Mouse (Mus musculus): Measurements from ENCODE around the gene Entpd1.
"Not testable (repeated sequence)": the region's sequence is repeated elsewhere in the genome, so short reads cannot be mapped to it uniquely, and the experiment has no call there.

Entpd1 gene

GRCm38 (mm10) chr19:40611830-40612506, at the start of gene Entpd1, which contains the start of gene Tctn3:
TSS of gene Entpd1 (plus strand) at chr19:40612366.
TSS of gene Tctn3 (minus strand) at chr19:40612233.
- peak; percentile 98 for DNase-seq

DNA sequence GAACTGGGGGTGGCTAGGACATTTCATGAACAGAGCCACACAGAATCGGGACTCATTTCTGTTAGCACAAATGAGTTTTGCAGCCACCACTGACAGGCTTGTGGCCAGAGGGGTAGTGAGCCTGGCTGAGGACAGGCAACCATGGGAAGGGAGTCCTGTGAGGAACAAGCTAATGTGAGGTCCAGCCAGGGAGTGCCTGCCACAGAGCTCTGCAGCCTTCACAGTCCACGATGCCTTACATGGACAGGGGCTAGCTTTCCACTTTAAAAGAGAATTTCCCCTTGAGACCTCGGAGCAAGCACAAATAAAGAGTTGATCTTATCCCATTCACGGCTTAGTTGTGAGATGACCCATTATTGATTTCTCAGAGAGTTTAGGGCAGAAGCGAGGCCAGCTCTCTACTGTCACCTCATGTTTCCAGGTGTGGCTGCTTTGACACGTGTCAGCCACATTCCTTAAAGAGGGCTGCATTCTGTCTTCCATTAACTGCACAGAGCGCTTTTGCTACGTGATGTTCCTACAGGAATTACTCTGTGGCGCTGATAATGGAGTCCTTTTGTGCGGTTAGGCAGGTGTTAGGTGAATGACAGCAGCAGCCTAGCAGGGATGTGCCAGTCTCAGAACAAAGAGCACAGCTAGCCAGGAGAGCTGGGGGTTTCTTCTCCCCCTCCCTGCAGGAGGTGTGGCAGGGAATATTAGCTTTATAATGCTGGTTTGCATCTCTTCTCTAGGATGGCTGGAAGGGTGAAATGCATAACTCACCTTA, 48.1 kb upstream of the Entpd1 start:
- DNase-seq = no peak

DNA sequence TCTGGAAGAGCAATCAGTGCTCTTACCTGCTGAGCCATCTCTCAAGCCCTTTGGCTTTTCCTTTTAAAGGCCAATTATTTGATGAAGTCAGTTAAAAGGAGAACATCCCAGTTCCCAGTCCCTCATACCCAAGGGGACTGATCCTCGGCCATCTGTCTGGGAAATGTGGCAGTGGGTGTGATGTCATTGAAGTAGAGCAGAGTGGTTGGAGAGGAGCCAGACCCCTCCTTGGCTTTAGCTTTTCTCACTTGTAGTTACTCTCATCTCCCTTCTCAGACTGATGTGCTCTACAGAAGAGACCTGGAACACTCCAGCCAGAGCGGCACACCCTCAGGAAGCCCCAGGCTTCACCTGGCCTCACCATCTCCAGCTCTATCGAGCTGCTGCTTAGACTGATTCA, 44.5 kb upstream of the Entpd1 start:
- DNase-seq = no peak

DNA sequence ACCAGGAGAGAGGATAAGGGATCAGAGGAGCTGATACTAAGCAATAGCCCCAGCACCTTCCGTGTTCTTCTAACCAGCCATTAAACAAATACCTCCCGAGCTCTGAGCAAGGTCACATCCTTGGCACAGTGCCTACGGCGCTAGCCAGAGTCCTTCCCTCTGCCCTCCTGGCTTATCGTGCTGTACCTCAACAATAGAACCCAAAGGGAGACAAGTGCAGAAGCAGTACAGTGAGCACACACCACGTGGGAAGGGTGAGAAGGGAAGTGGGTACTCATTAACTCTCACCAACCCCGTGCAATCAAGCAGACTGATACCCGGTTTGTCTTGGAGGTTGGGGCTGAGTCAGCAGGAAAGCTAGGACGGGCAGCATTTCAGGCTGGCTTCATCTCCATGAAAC, 41.4 kb upstream of the Entpd1 start:
- DNase-seq = no peak

DNA sequence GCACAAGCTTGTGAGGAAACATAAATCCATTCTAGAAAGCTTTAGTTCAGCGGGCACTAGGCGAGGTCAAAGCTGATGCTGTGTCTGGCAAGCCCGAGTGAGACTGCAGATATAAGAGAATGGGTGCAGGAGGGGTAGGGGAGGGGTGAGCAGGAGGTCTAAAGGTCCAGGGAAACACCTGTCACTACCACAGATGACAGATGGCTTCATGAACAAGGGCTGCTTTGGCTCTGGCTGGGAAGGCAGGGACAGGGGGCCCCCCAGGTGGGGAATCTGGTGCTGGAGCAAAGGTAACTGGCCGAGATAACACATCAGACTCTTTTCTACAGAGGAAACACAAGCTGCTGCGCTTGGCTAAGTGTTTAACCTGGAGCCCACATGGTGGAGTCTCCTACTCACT, 36.7 kb upstream of the Entpd1 start:
- DNase-seq = no peak

DNA sequence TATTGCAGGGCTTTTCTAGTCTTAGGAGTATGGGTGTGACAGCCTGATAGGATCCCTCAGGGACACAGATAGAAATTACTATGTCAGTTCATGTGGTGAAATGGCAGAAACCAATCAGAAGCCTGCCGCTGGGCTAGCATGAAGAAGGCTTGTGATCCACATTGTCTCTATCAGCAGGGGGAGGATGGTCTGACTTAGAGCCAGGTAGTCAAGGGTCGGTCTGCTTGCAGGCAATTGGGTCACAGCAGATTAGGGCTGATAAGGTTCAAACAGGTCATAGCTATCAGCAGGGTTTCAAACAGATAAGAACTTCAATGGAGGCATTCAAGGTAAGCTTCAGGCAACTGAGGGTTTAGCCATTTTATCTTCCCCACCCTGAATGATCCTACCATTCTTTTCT, 31.3 kb upstream of the Entpd1 start:
- DNase-seq = no peak

GRCm38 (mm10) chr19:40581662-40582061, 30.5 kb upstream of the Entpd1 start:
- no peak for DNase-seq

DNA sequence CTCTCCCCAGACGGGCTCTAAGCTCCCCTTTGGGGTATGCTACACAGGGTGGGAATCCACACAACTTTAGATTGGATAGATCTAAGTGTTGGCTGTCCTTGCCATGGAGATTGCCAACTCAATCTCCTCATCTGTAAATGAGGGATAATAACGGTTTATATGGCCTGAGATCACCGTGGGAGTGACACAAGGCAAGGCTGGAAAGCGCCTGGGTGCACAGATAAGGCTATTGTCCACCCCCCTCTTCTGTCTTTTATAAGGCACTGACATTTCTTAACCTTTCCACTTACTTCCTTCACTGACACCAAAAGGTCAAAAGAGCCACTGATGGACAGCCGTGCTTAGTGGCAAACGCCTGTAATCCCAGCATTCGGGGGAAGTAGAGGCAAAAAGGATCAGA, 25.3 kb upstream of the Entpd1 start:
- DNase-seq = no peak

DNA sequence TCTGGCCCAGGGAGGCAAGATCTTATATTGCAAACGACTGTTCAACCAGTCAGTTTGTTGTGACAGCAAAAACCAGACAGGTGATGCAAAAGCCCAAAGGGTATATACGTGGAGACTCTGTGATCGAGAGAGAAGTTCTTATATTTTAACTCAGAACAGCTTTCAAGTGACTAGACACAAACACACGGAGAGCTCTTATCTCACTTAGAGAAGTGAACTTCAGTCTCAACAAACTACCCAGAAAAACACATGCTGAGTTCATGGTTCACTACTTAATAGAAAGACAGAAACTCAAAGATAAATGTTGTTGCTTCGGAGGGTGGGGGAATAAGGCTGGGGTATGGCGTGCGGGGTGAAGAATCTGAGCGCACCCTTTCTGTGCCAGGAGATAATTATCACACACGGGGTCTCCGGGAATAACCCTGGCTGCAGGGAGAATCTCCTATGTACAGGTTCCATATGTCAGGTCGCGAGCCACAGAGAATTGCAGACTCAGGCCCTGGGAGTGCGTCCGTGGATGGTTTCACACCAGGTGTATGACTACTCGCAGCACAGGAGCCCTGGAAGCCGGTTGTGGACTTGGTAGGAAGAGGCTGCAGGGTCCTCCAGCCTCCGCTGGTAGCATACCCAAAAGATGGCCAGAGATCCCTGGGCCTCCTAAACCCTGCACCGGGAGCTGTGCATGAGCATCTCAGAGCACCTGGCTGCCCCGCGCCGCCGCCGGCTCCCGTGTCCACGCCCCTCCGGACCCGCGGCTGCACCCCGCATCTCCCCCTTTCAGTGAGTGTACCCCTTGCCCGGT, 24.5 kb upstream of the Entpd1 start:
- DNase-seq = no peak

- DNase-seq = peak; percentile 94
Observed at GRCm38 (mm10) chr19:40588293-40588654, 23.9 kb upstream of the Entpd1 start, which contains the start of gene Aldh18a1. TSS of gene Aldh18a1 (minus strand) at chr19:40588463.

- DNase-seq = peak; percentile 95
Observed at GRCm38 (mm10) chr19:40588847-40589529, 23.2 kb upstream of the Entpd1 start.

DNA sequence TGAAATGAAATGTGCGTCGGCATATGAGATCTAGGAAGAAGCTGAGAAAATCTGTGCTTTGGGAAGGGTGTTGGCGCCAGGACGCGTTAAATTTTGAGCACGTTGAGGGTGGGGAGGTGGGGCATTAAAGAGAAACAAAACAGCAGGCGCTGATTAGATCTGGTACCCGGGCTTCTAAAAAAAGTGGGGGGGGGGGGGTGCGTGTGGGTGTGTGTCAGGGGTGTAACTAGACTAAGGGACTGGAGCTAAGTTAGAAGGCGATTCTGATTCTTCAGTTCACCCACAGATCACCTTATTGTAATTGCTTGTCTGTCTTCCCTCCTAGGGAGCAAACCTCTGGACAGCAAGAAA, 22.7 kb upstream of the Entpd1 start:
- no peak for DNase-seq

- no peak for DNase-seq
Observed at GRCm38 (mm10) chr19:40595231-40595630, 16.9 kb upstream of the Entpd1 start.

DNA sequence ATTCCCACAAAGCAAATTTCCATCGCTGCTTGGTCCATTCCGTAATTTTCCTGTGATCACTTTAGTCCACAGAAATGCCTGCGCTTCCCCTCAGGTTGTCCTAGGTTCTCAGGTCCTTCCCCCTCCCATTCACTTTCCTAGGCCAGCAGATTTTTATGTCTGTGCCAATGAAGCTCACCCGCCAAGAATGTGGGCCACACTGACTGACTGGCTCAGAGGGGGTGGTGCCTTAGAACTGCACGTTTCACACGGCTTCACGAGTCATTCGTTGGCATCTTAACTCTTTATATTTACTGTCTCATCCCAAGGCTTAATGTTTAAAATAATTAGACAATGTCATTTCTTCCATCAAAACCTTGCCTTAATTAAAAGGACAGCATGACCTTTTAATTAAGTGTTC, 16.3 kb upstream of the Entpd1 start:
- DNase-seq = no peak

- not testable (repeated sequence) for DNase-seq
Observed at GRCm38 (mm10) chr19:40600846-40601245, 11.3 kb upstream of the Entpd1 start.

- DNase-seq = no peak
Observed at GRCm38 (mm10) chr19:40601870-40602269, 10.3 kb upstream of the Entpd1 start.

DNA sequence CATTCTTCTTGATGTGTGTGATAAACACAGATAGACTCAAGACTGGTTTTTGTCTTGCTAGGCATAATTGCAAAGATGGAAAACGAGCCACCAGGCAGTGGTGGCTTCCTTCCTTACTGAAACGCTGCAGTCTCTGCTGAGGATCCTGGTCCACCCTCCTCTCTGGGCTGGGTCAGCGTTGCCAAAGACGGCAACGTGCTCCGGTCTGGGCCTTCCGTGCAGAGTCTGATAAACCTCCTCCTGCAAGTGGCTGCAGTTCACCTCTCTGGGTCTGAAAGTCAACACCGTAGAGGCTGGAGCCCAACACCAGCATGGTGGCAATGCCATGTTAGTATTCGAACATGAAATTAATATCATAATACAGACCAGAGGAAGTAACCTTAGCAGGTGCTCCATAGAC, 7.0 kb upstream of the Entpd1 start:
- DNase-seq = no peak

- DNase-seq = no peak
Observed at GRCm38 (mm10) chr19:40607676-40608075, 4.5 kb upstream of the Entpd1 start.

DNA sequence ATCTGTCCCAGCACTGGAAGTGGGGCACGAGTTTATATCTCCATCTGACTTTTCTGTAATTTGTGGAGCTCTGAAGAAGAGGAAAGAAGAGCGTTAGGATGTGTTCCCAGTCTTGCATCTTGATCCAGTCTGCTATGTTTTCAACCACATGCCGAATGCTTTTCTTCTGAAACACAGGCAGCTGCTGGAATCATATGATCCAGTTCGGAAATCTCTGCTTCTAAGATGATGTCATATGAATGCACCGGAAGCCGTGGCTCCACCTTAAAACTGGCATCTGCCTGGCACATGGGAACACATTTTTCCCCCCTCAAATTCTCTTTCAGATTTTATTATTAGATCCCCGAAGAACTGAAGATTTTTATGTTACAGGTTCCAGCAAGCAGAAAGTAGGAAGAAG, 2.6 kb downstream of the Entpd1 start:
- DNase-seq = no peak

DNA sequence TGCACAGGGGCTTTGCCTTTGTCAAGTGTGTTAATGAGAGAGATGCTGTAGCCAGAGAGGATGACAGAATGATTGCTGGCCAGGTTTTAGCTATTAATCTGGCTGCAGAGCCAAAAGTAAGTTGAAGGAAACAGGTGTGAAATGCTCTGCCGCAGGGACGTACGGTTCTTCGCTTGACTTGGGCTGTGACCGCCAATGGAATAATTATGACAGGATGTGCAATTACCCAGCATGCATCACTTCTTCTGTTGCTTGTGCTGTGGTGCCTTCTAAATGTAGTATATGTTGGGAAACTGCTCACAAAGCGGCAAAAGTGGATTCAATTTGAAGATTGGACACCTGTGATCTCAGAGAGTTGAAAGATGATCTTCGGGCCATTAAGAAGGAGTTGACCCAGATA, 3.9 kb downstream of the Entpd1 start:
- DNase-seq = no peak

GRCm38 (mm10) chr19:40621616-40622015, 9.4 kb downstream of the Entpd1 start:
- DNase-seq = not testable (repeated sequence)

- no peak for DNase-seq
Observed at GRCm38 (mm10) chr19:40625935-40626334, 13.8 kb downstream of the Entpd1 start.

- DNase-seq = no peak
Observed at GRCm38 (mm10) chr19:40628950-40629349, 16.8 kb downstream of the Entpd1 start.
